Mouse (Mus musculus) cerebral cortex, adult 2 months (tissue): Measurements from ENCODE around the gene Gstm1.

Source experiments
- WGBS: fragments of 180-500 bp; shearing (Covaris S2); methylation state at CpG from one replicate; pipeline ENCODE4 v1.1.7; 2018; 5-methylcytosine and 5-hydroxymethylcytosine counted together

Gene Gstm1

DNA sequence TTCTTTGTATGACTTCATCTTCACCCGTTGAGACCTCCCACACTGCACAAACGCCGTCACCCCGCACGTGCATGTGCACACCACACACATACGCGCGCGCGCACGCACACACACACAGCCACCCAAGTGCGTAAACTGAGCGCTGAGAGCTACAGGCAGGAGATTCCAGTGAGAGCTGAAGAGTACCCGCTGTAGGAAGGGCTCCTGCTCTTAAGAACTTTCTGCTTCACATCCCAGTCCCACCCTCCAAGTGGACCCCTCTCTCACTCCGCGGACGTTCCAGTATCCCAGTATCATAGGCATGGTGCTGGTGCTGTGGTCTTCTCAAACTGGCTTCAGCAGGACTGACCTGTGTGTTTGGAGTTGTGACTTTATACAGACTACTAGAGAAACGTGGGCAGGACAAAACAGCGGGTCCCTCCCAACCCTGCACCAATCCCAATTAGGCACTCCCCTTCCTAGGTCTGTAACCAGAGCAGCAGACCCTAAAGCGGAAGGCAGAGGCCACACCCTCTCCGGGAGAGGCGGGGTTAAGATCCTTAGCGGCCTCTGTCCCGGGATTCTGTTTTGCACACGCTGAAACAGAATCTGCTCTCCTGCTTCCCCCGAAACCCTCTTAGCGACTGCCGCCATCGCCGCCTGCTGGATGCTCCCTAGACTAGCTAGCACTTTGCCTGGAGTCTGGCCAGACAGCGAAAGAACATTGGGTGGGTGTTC is at the start of gene Gstm1:
Gene Gstm1, minus strand, starts transcription at position 501 of the 717 bp plus-strand sequence.
- 1% methylated on average over 31 of the region's 31 CpGs for WGBS

GRCm38 (mm10) chr3:108067370-108067934 is 49.7 kb upstream of the Gstm1 start:
- WGBS, result 70% methylated on average over 6 of the region's 6 CpGs

DNA sequence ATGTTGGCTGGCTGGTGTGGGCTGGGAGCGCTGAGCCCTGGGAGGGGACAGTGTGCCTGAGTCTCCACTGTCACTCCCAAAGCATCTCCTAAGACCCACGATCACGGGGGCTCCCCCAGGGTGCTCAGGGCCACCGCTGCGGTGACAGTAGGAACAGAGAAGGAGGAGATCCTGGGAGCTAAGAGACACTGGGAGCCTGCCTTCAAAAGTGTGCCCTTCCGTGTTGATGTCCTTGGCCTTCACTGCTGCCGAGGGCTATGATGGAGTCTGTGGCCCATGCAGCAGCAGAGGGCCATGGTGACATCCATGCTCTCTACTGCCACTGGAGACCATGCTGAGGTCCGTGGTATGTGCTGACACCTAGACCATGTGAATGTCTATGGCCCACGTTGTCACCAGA is 47.8 kb upstream of the Gstm1 start:
- WGBS, result 85% methylated on average over 9 of the region's 9 CpGs

DNA sequence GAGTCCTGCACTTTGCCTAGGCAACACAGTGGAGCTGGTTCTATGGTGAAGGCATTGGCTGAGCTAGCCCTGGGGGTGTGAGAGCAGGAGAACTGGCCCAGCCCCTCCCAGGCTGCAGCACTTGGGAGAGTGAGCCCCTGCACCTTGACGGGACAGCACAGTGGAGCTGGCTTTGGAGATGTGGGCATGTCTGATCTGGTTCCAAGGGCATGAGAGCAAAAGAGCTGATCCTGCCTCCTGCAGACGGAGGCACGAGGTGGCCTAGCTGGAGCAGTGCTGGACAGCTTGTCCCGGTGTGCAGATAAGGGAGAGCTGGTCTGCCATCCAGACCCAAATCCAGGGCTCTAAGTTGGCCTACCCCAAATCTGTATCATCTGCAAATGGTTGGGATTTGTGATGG is 46.9 kb upstream of the Gstm1 start:
- 81% methylated on average over 4 of the region's 4 CpGs for WGBS

GRCm38 (mm10) chr3:108062648-108063047 is 44.9 kb upstream of the Gstm1 start:
- WGBS, result 80% methylated on average over 8 of the region's 8 CpGs

DNA sequence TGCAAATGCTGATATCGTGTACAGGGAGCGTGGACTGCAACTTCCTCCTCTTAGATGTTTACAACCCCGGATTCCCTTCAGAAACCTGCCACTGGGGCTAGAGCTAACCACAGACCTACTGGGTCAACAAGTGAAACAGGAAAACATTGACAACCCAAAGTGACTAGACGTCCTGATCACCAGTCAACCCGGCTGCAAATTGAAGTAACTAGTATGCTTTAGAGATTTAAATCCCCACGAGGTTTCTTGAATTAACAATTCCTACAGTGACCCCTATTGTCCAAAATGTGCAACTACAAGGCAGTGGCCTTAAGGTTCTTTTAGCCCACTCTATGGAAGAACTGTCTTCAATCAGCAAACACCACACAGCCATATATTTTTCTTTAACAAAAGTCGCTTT is 43.6 kb upstream of the Gstm1 start:
- WGBS, result 19% methylated on average over 7 of the region's 7 CpGs

DNA sequence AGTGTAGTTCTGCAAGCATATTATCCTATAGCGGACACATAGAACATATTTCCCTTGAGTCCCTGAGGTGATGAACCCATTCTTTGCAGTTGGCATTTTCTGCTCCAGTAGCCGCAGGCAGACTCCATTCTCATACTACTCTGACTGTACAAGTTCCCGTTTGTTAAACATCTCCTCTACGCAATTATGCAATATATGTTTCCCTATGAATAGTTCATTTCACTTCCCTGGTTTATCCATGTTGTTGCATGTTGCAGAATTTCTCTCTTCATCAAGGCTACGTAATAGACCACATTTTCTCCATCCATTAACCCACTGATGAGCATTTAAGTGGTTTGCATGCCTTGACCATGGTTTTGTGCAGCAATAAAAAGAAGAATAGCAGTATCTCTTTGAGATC is 32.7 kb upstream of the Gstm1 start:
- WGBS, result 94% methylated on average over 5 of the region's 5 CpGs

- WGBS, result 54% methylated on average over 3 of the region's 3 CpGs
Observed at GRCm38 (mm10) chr3:108048306-108048705, 30.5 kb upstream of the Gstm1 start.

DNA sequence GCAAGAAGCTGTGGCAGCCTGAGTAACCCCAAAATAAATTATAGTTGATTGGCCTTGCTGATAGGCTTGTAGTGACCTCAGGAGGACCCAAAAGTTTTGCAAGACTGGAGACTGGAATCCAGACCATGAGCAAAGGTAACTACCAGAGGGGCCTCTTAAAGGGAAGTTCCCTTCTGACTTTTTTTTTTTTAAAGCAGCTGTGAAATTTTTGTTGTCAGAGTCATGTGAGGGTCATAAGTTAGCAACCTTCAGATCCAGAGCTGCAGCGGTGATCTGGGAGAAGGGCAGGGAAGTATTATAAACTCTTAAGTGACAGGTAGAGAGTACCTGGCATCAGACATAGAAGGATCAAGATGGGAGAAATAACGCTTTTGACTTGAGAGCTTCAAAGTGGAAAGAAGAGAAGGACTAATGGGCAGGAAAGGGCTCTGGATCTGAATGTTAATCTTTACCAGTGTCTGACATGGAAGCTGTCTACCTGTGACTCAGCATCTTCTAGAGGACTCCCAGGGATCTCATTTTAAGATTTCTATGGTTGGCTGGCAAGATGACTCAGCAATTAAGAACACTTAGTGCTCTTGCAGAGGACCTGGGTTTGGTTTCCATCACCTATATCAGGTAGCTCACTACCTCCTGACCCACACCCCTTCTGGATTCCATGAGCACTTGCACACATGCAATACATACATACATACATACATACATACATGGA is 29.3 kb upstream of the Gstm1 start:
- 89% methylated on average over 2 of the region's 2 CpGs for WGBS

DNA sequence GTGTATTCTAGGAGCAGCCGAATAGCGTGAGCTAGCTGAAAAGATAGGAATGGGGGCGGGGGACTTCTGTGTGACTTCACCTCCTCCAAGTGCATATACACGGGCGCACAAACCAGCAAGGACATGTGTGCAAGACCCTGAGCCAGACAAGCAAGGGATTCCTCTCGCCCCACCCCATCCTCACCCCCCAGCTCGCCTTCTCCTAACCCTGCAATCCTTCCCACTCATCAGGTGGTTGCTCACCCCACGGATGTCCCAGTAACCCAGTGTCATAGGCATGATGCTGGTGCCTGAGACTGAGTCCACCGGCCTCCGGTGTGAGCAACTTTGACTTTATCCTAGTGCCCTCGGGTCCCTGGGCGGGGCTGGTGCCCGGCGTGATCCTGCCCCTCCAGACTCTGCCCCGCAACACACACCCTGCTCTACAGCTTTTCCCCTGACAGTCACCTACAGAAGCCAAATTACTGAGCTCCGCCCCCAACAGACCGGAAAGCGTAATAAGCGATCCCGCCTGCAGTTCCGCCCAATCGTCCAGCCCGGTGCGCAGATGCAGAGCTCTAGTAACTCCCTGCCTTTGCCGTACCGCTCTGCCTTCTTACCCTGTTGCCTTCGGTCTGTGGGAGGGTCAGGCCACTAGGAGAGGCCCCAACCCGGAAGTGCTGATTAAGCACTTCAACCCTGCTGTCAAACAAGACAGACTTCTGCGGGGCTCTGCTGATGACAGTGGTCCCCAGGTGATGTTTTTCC is 26.8 kb upstream of the Gstm1 start, which contains the start of gene Gstm4:
Gene Gstm4, minus strand, starts transcription at position 501 of the 747 bp plus-strand sequence.
- 5% methylated on average over 29 of the region's 29 CpGs for WGBS

DNA sequence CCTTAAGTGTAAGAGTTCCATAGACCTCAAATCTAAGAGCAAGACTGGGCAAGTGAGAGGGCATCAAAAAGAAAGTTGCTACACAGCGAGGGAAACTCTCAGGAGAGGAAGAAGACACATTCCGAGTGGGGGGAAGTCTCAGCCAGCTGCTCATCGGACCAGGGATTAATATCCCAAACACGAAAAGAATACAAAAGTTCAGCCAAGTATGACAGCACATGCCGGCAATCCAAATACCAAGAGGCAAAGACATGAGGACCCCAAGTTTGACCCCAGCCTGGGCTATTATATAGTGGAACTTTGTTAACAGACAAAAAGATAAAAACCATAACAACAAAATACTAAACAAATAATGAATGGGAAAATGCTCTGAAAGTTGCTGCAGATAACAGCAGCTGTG is 15.4 kb upstream of the Gstm1 start:
- 70% methylated on average over 5 of the region's 5 CpGs for WGBS

DNA sequence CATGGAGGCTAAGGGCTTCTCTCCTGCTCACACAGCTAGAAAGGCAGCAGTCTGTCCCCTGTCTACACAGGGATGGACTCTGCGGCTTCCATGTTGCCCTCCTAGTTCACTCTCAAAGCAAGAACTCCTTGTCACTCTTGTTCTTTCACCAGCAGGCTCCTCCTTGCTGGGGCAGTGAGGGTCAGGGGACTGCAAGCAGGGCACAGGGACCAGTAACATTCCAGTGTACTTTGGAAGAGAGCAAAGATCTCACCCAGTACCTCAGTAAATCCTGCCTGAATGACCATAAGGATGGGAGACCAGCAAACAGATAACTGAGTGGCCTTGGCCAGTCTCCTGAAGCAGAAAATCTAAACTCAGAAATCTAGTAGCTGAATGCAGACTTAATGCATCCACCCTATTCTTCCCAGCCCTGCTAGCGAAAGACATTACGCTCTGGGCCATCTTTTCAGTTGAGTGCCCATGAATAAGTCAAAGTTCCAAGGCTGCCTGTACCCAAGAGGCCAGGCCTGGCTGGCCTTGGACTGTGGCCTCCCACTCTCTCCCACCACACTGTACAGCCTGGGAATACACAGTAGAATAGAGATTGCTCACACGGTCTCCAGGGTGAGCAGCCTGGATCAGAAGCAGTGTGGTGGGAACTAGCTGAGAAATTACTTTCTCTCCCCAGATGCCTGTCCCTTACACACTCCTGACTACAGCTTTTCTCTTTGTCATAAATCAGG is 11.0 kb upstream of the Gstm1 start:
- WGBS, result 87% methylated on average over 4 of the region's 4 CpGs

GRCm38 (mm10) chr3:108026597-108026996 is 8.8 kb upstream of the Gstm1 start:
- WGBS, result 84% methylated on average over 1 of the region's 1 CpGs

GRCm38 (mm10) chr3:108026049-108026448 is 8.3 kb upstream of the Gstm1 start:
- 66% methylated on average over 5 of the region's 5 CpGs for WGBS

GRCm38 (mm10) chr3:108025318-108025717 is 7.5 kb upstream of the Gstm1 start:
- WGBS, result 87% methylated on average over 4 of the region's 4 CpGs

DNA sequence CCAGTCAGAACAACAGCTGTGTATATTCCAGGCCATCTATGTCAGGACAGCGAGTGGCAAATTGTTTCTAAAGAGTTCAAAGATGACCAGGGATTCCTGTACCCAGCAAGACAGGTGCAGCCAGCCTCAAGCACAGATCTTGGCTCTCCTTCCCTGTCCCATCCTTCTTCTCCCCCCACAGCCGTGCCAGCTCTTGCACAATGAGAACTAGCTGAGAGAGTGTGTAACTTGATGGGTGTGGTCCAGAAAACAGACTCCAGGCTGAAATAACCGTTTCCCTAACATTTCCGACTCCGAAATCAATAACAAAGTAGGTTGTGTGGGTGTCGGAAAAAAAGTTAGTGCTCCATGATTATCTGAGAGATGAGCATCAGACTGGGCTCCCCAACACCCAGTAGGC is 4.9 kb upstream of the Gstm1 start:
- WGBS, result 81% methylated on average over 6 of the region's 6 CpGs

DNA sequence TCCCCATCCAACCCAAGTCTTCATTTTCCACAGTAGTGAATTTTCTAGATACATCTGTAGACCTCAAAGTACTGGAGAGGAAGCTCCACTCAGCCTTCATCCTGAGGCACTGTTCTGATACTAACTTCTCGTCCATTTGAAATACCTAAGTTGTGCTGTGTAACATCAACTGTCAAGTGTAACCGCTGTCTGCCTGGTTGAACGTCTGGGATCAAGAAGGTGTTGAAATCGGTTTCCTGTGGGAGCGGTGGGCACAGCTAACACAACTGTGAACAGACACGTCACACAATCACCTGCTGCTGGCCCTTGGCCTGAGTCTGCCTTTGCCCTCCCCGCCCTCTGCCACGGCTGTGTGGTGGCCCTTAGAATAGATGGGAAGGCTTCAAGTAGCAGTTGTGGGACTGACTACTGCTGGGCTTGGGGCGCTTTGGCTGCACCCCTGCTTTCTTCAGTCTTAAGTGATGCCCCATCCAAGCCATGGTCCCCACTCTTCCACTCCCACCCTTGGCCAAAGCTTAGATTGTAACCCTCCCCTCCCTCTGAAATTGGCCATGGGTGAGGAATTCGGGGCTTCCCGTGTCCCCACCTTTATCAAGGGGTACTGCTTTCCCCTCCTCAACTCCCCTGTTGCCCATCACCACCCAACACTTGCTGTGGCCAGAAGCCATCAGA is 2.7 kb upstream of the Gstm1 start:
- 94% methylated on average over 11 of the region's 11 CpGs for WGBS

DNA sequence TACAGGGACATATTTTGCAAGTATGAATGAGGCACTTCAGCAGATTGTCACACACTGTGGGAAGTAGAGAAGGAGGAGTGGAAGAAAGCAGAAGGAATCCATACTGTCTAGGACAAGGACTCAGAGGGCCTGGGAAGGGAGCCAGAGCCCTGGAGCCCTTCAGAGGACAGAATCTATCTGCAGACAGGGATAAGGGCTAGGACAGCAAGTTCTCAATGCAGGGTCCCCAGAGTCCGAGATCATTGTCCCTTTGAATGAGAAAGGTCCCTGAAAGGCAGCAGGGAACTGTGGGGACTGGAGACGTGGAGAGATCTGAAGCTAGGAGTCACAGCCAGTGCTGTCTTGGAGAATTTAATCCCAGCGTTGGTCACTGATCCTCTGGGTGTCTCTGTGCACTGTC is 1.5 kb upstream of the Gstm1 start:
- 86% methylated on average over 3 of the region's 3 CpGs for whole genome bisulfite sequencing

GRCm38 (mm10) chr3:108018190-108018820 is 532 bp upstream of the Gstm1 start:
- WGBS, result 17% methylated on average over 14 of the region's 14 CpGs

- 89% methylated on average over 5 of the region's 5 CpGs for WGBS
Observed at GRCm38 (mm10) chr3:108016468-108016867, 1.3 kb downstream of the Gstm1 start.

DNA sequence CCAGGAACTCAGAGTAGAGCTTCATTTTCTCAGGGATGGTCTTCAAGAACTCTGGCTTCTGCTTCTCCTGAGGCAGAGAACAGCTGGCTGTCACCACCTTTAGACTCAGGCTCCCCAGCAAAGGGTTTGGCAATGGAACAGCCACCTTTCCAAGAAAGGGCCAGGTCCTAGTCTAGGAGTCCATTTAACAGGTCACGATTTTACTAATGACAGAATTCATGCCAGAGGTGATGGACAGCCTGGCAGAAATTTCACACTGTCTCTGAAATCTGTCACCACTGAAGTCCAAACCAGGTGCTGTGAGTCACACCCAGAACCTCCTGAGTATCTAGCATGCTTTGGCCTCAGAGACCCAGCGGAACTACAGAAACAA is 2.8 kb downstream of the Gstm1 start:
- 90% methylated on average over 2 of the region's 2 CpGs for WGBS
